Mouse (Mus musculus) embryonic fibroblast, embryonic 13.5 days (primary cell): ENCODE data around the gene Rab7.

Experiments
- CTCF ChIP-seq: IDR thresholded peaks from 2 replicates; pipeline ENCODE4 v1.5.1; 2011; ENCODE audit warnings: mild to moderate bottlenecking, control low read depth, low read length, moderate library complexity, borderline replicate concordance; ENCODE audit not compliant: insufficient read depth
- POLR2A ChIP-seq: IDR thresholded peaks from 2 replicates; pipeline ENCODE4 v1.6.1; 2011; ENCODE audit warnings: low read depth, mild to moderate bottlenecking, control low read depth, low read length, moderate library complexity

GRCm38 (mm10) chr6:88065116-88065515 lies 20.0 kb upstream of the Rab7 start:
- TF ChIP-seq CTCF, result no peak
- TF ChIP-seq POLR2A, result no peak
